Comparison of ENCODE assay signal across 20 mouse cellular contexts in genomic region chr19:59051622-59052021, GRCm38 (mm10). TPM values are rescaled to one million over a fixed set of nuclear protein-coding genes. Genes with fewer than 3 reads are reported as not detected.
A peak's percentile ranks its signal among the peaks of the same experiment; 100 is the strongest.
DNase-seq lines count a peak whose midpoint lies in the region; ATAC-seq and TF ChIP-seq lines count a peak whose summit lies in the region.
"Had no signal": no experiment of that assay in that cellular context is flagged by ENCODE, and none has a peak within 500 bp of the region (broad histone marks: within the 10 kb centered on the region; RNA-seq: fewer than 3 reads in every experiment).

No protein-coding gene starts in this region.

- no peak overlapping the region for H3K4me3 ChIP-seq in forebrain, embryonic 15.5 days
- H3K4me3 ChIP-seq in forebrain, embryonic 10.5 days = no peak overlapping the region
- H3K4me3 ChIP-seq in forebrain, postnatal 0 days (ENCODE audit: low read depth, low read length) = no peak overlapping the region
- no peak overlapping the region for H3K4me3 ChIP-seq in forebrain, embryonic 12.5 days (replicated peaks)
- H3K4me3 ChIP-seq in layer of hippocampus, adult 2 months = no peak overlapping the region
- H3K4me3 ChIP-seq: embryonic facial prominence, embryonic 13.5 days; embryonic facial prominence, embryonic 15.5 days; erythroblast, embryonic 14.5 days had no signal

- peaks cover 49% of the 10 kb centered on the region for H3K4me1 ChIP-seq in forebrain, embryonic 15.5 days
- H3K4me1 ChIP-seq in forebrain, embryonic 10.5 days = peaks cover 22% of the 10 kb centered on the region
- peaks cover 30% of the 10 kb centered on the region for H3K4me1 ChIP-seq in forebrain, postnatal 0 days (ENCODE audit: insufficient read depth)
- peaks cover 26% of the 10 kb centered on the region for H3K4me1 ChIP-seq in forebrain, embryonic 12.5 days
- H3K4me1 ChIP-seq: embryonic facial prominence, embryonic 15.5 days had no signal

- H3K27me3 ChIP-seq in forebrain, embryonic 15.5 days = no peaks in the 10 kb centered on the region
- peaks cover 5% of the 10 kb centered on the region for H3K27me3 ChIP-seq in forebrain, embryonic 10.5 days (ENCODE audit: poor library complexity, severe bottlenecking)
- no peaks in the 10 kb centered on the region for H3K27me3 ChIP-seq in forebrain, postnatal 0 days (ENCODE audit: insufficient read depth, low read length)
- peaks cover 11% of the 10 kb centered on the region; the same call in 1 of the 2 replicates for H3K27me3 ChIP-seq in forebrain, embryonic 12.5 days
- H3K27me3 ChIP-seq: embryonic facial prominence, embryonic 13.5 days; embryonic facial prominence, embryonic 15.5 days had no signal

- H3K9ac ChIP-seq in forebrain, embryonic 15.5 days (replicated peaks) = no peak overlapping the region
- H3K9ac ChIP-seq in forebrain, postnatal 0 days = no peak overlapping the region
- no peak overlapping the region for H3K9ac ChIP-seq in forebrain, embryonic 12.5 days
- H3K9ac ChIP-seq: embryonic facial prominence, embryonic 13.5 days; embryonic facial prominence, embryonic 15.5 days had no signal

- no peaks in the 10 kb centered on the region for H3K9me3 ChIP-seq in forebrain, embryonic 15.5 days
- H3K9me3 ChIP-seq in forebrain, embryonic 10.5 days = no peaks in the 10 kb centered on the region
- H3K9me3 ChIP-seq in forebrain, postnatal 0 days (ENCODE audit: low read length) = no peaks in the 10 kb centered on the region
- no peaks in the 10 kb centered on the region for H3K9me3 ChIP-seq in forebrain, embryonic 12.5 days
- H3K9me3 ChIP-seq: embryonic facial prominence, embryonic 13.5 days; embryonic facial prominence, embryonic 15.5 days had no signal

- H3K4me2 ChIP-seq in forebrain, embryonic 15.5 days (replicated peaks) = no peak overlapping the region
- no peak overlapping the region for H3K4me2 ChIP-seq in forebrain, postnatal 0 days (ENCODE audit: low read depth)
- H3K4me2 ChIP-seq in forebrain, embryonic 12.5 days = no peak overlapping the region
- H3K4me2 ChIP-seq: embryonic facial prominence, embryonic 13.5 days; embryonic facial prominence, embryonic 15.5 days had no signal

- no peak for TF ChIP-seq CTCF in forebrain, postnatal 0 days (IDR thresholded peaks at IDR 0.05; ENCODE audit: low read depth)
- TF ChIP-seq CTCF in layer of hippocampus, adult 2 months (conservative IDR thresholded peaks at IDR 0.05) = no peak

- H3K27ac ChIP-seq in forebrain, embryonic 15.5 days (replicated peaks) = peak overlapping the region; percentile 93
- H3K27ac ChIP-seq in forebrain, embryonic 10.5 days = no peak overlapping the region
- H3K27ac ChIP-seq in forebrain, postnatal 0 days (ENCODE audit: low read depth, low read length) = 0 out of 2 replicates have a peak overlapping the region, but pooled peaks have one; percentile 31
- no peak overlapping the region for H3K27ac ChIP-seq in forebrain, embryonic 12.5 days
- H3K27ac ChIP-seq in layer of hippocampus, adult 2 months = peak overlapping the region; percentile 82
- H3K27ac ChIP-seq: embryonic facial prominence, embryonic 13.5 days; embryonic facial prominence, embryonic 15.5 days had no signal

- no peaks in the 10 kb centered on the region for H3K36me3 ChIP-seq in forebrain, embryonic 15.5 days
- no peaks in the 10 kb centered on the region for H3K36me3 ChIP-seq in forebrain, embryonic 10.5 days (replicated peaks)
- H3K36me3 ChIP-seq in forebrain, postnatal 0 days (ENCODE audit: insufficient read depth) = no peaks in the 10 kb centered on the region
- H3K36me3 ChIP-seq in forebrain, embryonic 12.5 days (replicated peaks) = no peaks in the 10 kb centered on the region
- H3K36me3 ChIP-seq: embryonic facial prominence, embryonic 13.5 days; embryonic facial prominence, embryonic 15.5 days had no signal

- no peak for ATAC-seq in forebrain, embryonic 15.5 days (replicated peaks)
- no peak for ATAC-seq in forebrain, postnatal 0 days
- ATAC-seq in forebrain, embryonic 12.5 days (ENCODE audit: low FRiP score) = no peak

- no peak for DNase-seq in forebrain, embryonic 10.5 days (ENCODE audit: extremely low spot score, low spot score)
- no peak for DNase-seq in forebrain, postnatal 0 days
- no peak for DNase-seq in layer of hippocampus, adult 2 months (ENCODE audit: low spot score in 2 of 2)
- DNase-seq in layer of hippocampus, adult 18-20 months (ENCODE audit: low spot score in 2 of 2) = no peak
- DNase-seq: adrenal gland, adult 2 months; adrenal gland, postnatal 10 days; adrenal gland, postnatal 25 days; cerebellum, adult 11 months; cerebellum, adult 18-20 months; cerebellum, adult 8-10 months; cerebellum, adult 9-11 months; cerebellum, postnatal 14 days; cerebellum, postnatal 36 days; embryo, embryonic 11 days had no signal

- WGBS in forebrain, embryonic 15.5 days = 77% methylated on average over 9 of the region's 9 CpGs
- WGBS in forebrain, embryonic 10.5 days = 88% methylated on average over 9 of the region's 9 CpGs
- WGBS in forebrain, postnatal 0 days = 73% methylated on average over 9 of the region's 9 CpGs
- WGBS in forebrain, embryonic 12.5 days = 89% methylated on average over 9 of the region's 9 CpGs

RNA-seq across cellular contexts. Expression of gene Shtn1, which starts 24.3 kb away (rescaled TPM):
- 58.6 and 73.1 TPM in 2 replicates for polyA plus RNA-seq in forebrain, embryonic 15.5 days (2015; fragmentation: Nextera tagmentation; extraction: Ambion mirVana)
- polyA plus RNA-seq in forebrain, embryonic 10.5 days (2016; fragmentation: Nextera tagmentation; extraction: Ambion mirVana) = 4.1 and 4.7 TPM in 2 replicates
- total RNA-seq in forebrain, postnatal 0 days (2014; rRNA removed) = 120 and 128 TPM in 2 replicates
- polyA plus RNA-seq in forebrain, postnatal 0 days (2015; fragmentation: Nextera tagmentation; extraction: Ambion mirVana) = 71.9 and 77.4 TPM in 2 replicates
- polyA plus RNA-seq in forebrain, embryonic 12.5 days (2016; fragmentation: Nextera tagmentation; extraction: Ambion mirVana) = 11.2 and 14.2 TPM in 2 replicates
- total RNA-seq in layer of hippocampus, adult 2 months (2021) = 10 to 100 TPM; 21.7 to 22.9 TPM
- 10 to 100 TPM; 20.2 to 22.9 TPM for total RNA-seq in layer of hippocampus, adult 18-20 months (2021)
- total RNA-seq: MEL had no signal
- polyA plus RNA-seq: erythroblast, embryonic 14.5 days had no signal

Comparison
In these comparisons a context has a peak if more than half of its experiments do, and no peak if none do; other contexts are left out.
1. H3K27ac ChIP-seq: peak in forebrain, embryonic 15.5 days (single experiment), forebrain, postnatal 0 days (single experiment) and layer of hippocampus, adult 2 months (single experiment); none in forebrain, embryonic 10.5 days (single experiment) and forebrain, embryonic 12.5 days (single experiment).